Mouse (Mus musculus) embryonic facial prominence, embryonic 14.5 days (tissue): ENCODE results near the gene Echdc3. TPM values are rescaled to one million over a fixed set of nuclear protein-coding genes. Genes with fewer than 3 reads are reported as not detected.
A peak's percentile ranks its signal among the peaks of the same experiment; 100 is the strongest.

ENCODE experiments used
- ATAC-seq: fragments of 200-750 bp; cut with Nextera tagmentation; 2 replicates; pipeline ENCODE4 v1.8.0; 2017; ENCODE audit warnings: low read depth, moderate number of reproducible peaks, moderate TSS enrichment
- DNase-seq: peaks from one replicate; pipeline ENCODE4 v3.0.0-alpha.2; 2015; ENCODE audit warnings: low spot score
- H3K27ac ChIP-seq: fragments of 300-500 bp; sonication (generic); replicated peaks from 2 replicates; pipeline ENCODE4 v1.5.1; 2014; ENCODE audit warnings: low read depth, mild to moderate bottlenecking, low read length, moderate library complexity
- H3K27me3 ChIP-seq: fragments of 300-500 bp; sonication (generic); replicated peaks from 2 replicates; pipeline ENCODE4 v1.6.1; 2014; ENCODE audit warnings: low read length; ENCODE audit not compliant: control insufficient read depth, insufficient read depth
- H3K36me3 ChIP-seq: fragments of 300-500 bp; sonication (generic); 2 replicates; pipeline ENCODE4 v1.6.1; 2014; ENCODE audit warnings: low read length, mixed read lengths; ENCODE audit not compliant: control insufficient read depth, insufficient read depth
- H3K4me1 ChIP-seq: fragments of 300-500 bp; sonication (generic); 2 replicates; pipeline ENCODE4 v1.6.1; 2014; ENCODE audit warnings: antibody characterized with exemption, low read length; ENCODE audit not compliant: control insufficient read depth, insufficient read depth
- H3K4me2 ChIP-seq: fragments of 300-500 bp; sonication (generic); 2 replicates; pipeline ENCODE4 v1.6.1; 2014; ENCODE audit warnings: low read depth, mild to moderate bottlenecking, low read length, moderate library complexity, mixed read lengths
- H3K4me3 ChIP-seq: fragments of 300-500 bp; sonication (generic); 2 replicates; pipeline ENCODE4 v1.5.1; 2014; ENCODE audit warnings: low read depth, mild to moderate bottlenecking, low read length
- H3K9ac ChIP-seq: fragments of 300-500 bp; sonication (generic); 2 replicates; pipeline ENCODE4 v1.6.1; 2014; ENCODE audit warnings: low read depth, mild to moderate bottlenecking, low read length, moderate library complexity, mixed read lengths
- H3K9me3 ChIP-seq: fragments of 300-500 bp; sonication (generic); 2 replicates; pipeline ENCODE4 v1.6.1; 2016; ENCODE audit warnings: low read length; ENCODE audit not compliant: control insufficient read depth
- WGBS: fragments of 180-500 bp; shearing (Covaris S2); extraction: QIAGEN DNeasy Blood & Tissue Kit; methylation state at CpG from one replicate; pipeline ENCODE4 v1.1.7; 2014; 5-methylcytosine and 5-hydroxymethylcytosine counted together
- polyA plus RNA-seq: library from polyadenylated mRNA; unstranded; fragments of >200 nt; fragmentation: Nextera tagmentation; extraction: Ambion mirVana; gene quantifications from 2 replicates; pipeline ENCODE4 v1.2.1, GENCODE M21; 2014

Gene Echdc3
- polyA plus RNA-seq, 1 experiment from 2014 or later: 3.5 TPM

GRCm38 (mm10) chr2:6168560-6168959 lies 44.3 kb downstream of the Echdc3 start:
- Histone ChIP-seq H3K4me1 (peaks cover 11% of the 10 kb centered on the region), H3K9ac (no peak overlapping the region), H3K36me3 (no peaks in the 10 kb centered on the region), H3K4me3 (no peak overlapping the region), H3K9me3 (no peaks in the 10 kb centered on the region), H3K27ac (no peak overlapping the region), H3K27me3 (no peaks in the 10 kb centered on the region), H3K4me2 (no peak overlapping the region)
- WGBS: 66% methylated on average over 2 of the region's 2 CpGs
- ATAC-seq: no peak
- DNase-seq: no peak

DNA sequence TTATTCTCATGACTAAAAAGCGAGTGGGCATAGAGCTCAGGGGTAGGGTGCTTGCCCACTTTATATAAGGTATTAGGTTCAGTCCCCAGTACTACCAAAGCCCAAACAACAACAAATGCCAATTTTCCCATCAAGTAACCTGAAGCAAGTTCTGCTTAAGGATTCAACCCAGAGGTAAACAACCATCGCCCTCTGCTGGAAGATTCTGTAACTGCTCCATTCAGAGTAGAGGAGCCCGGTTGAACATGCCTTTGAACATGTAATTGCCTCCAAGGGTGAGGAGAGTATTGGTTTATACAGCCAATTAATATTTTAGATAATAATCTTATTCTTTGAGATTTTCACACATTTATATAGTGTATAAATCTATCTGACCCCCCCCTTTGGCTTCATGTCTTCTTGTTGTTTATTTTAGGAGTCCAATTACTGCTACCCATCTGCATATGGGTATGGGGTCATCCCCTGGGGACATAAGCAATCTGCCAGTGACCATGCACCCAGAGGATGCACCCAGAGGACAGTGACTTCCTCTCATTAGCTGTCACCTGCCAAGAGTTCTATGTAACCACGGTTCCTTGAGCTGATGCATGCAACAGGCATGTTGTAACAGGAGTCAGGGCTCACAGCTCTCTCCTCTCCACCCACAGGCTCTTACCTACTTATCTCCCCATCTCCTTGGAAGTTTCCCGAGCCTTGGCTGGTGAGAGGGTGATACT lies 44.8 kb downstream of the Echdc3 start:
- 30% methylated on average over 5 of the region's 5 CpGs for WGBS
- Histone ChIP-seq H3K27me3 (no peaks in the 10 kb centered on the region), H3K36me3 (no peaks in the 10 kb centered on the region), H3K9me3 (no peaks in the 10 kb centered on the region), H3K9ac (no peak overlapping the region), H3K4me2 (no peak overlapping the region), H3K4me1 (peaks cover 11% of the 10 kb centered on the region), H3K4me3 (no peak overlapping the region), H3K27ac (no peak overlapping the region)
- ATAC-seq (peak; percentile 51), DNase-seq (peak; percentile 86)

DNA sequence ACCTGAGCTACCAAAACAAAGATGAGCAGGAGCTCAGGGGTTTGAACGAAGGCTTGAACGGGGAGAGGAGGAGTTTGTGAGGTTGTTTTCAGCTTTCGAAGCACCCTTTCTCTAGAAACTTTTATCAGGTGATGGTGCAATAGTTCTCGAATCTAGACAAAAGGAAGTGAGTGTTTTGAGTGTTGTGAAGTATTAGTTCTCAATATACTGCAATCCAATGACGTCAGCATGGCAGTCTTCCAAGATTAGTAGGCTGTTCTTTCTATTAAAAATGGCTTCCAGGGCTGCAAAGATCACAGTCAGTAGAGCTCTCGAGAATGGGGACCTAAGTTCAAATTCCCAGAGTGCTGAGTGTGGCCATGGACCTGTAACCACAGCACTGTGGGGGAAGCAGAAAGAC lies 47.1 kb downstream of the Echdc3 start:
- H3K27ac ChIP-seq: no peak overlapping the region
- ATAC-seq: no peak

DNA sequence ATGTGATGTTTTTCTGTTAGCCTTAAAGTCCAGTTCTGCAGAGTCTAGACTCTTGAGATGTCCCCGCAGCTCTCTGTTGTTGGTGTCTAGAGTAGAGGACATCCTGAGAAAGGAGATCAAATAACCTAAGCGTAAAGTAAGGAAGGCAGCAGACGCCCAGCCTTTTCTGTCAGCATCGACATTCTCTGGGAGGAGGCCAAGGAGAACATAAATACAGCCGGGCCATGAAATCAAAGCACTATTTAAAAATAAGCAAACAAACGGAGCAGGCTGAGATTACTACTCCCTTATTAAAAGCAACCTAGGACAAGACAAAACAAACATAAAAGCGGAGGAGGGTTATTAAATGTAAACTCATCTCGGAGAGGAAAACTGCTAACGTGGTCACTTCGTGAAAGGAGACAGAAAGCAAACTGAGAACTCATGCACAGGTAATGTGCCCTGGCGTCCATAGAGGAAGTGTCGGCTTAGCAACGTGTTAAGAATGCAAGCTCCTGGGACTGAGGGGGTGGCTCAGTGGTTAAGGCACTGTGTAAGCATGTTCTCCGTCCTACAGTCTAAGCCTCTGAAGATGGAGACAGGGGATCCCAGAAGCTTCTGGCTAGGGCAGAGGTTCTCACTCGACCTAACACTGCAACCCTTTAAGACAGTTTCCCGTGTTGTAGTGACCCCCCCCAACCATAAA lies 48.1 kb downstream of the Echdc3 start:
- peak overlapping the region; percentile 8; the same call in 1 of the 2 replicates for H3K27ac ChIP-seq
- 45% methylated on average over 16 of the region's 16 CpGs for WGBS
- ATAC-seq (peak; percentile 42; the same call in 1 of the 2 replicates), DNase-seq (peak; percentile 73)
- no peak overlapping the region for H3K9ac ChIP-seq
- H3K36me3 ChIP-seq: no peaks in the 10 kb centered on the region
- peaks cover 26% of the 10 kb centered on the region for H3K4me1 ChIP-seq
- no peak overlapping the region for H3K4me3 ChIP-seq
- peak overlapping the region; percentile 19; the same call in 1 of the 2 replicates for H3K4me2 ChIP-seq
- H3K27me3 ChIP-seq: no peaks in the 10 kb centered on the region
- H3K9me3 ChIP-seq: no peaks in the 10 kb centered on the region

More for the DNA sequence above, 47.1 kb downstream of the Echdc3 start:
- Histone ChIP-seq H3K4me1 (peaks cover 21% of the 10 kb centered on the region), H3K9me3 (no peaks in the 10 kb centered on the region), H3K4me2 (no peak overlapping the region), H3K27me3 (no peaks in the 10 kb centered on the region), H3K4me3 (no peak overlapping the region), H3K9ac (no peak overlapping the region), H3K36me3 (no peaks in the 10 kb centered on the region)
- DNase-seq: peak; percentile 29
- 69% methylated on average over 6 of the region's 6 CpGs for WGBS

- no peaks in the 10 kb centered on the region for H3K9me3 ChIP-seq
- peak; percentile 72 for ATAC-seq
Observed at GRCm38 (mm10) chr2:6162366-6163040, 50.3 kb downstream of the Echdc3 start.

DNA sequence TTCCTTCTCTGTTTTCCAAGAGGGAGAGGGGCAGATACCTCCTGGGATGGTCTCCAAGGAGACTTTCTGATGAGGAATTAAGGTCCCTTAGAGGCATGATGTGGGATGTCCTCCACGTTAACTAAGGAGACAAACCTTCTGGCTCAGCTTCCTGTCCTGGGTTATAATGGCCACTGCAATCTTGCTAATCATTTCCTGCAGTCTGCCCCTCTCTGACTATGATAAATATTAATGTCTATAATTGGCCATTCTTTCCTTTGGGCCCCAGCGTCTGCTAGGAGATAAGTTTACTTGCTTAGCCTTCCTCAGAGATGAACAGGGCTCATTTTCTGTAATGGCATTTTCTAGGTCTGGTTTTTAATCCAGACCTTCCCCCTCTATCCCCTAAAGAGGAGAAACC lies 53.1 kb downstream of the Echdc3 start:
- 19% methylated on average over 2 of the region's 2 CpGs for WGBS
- Histone ChIP-seq H3K4me2 (no peak overlapping the region), H3K9me3 (no peaks in the 10 kb centered on the region), H3K36me3 (no peaks in the 10 kb centered on the region), H3K27ac (no peak overlapping the region), H3K27me3 (no peaks in the 10 kb centered on the region), H3K9ac (no peak overlapping the region), H3K4me1 (peaks cover 19% of the 10 kb centered on the region), H3K4me3 (no peak overlapping the region)
- no peak for DNase-seq
- no peak for ATAC-seq

More at GRCm38 (mm10) chr2:6162366-6163040, 50.3 kb downstream of the Echdc3 start:
- DNase-seq: peak; percentile 87
- Histone ChIP-seq H3K36me3 (no peaks in the 10 kb centered on the region), H3K4me1 (peaks cover 26% of the 10 kb centered on the region), H3K27me3 (no peaks in the 10 kb centered on the region), H3K9ac (no peak overlapping the region), H3K4me2 (no peak overlapping the region), H3K27ac (peak overlapping the region; percentile 19; the same call in 1 of the 2 replicates), H3K4me3 (no peak overlapping the region)
- 46% methylated on average over 6 of the region's 6 CpGs for WGBS

GRCm38 (mm10) chr2:6159219-6159618 lies 53.6 kb downstream of the Echdc3 start:
- no peak for DNase-seq
- H3K27ac ChIP-seq: no peak overlapping the region
- no peaks in the 10 kb centered on the region for H3K9me3 ChIP-seq
- H3K27me3 ChIP-seq: no peaks in the 10 kb centered on the region
- peaks cover 16% of the 10 kb centered on the region; the same call in 1 of the 2 replicates for H3K4me1 ChIP-seq
- no peak overlapping the region for H3K4me3 ChIP-seq
- 87% methylated on average over 9 of the region's 9 CpGs for WGBS
- ATAC-seq: no peak
- H3K4me2 ChIP-seq: no peak overlapping the region
- H3K9ac ChIP-seq: no peak overlapping the region
- H3K36me3 ChIP-seq: no peaks in the 10 kb centered on the region

GRCm38 (mm10) chr2:6157635-6158034 lies 55.2 kb downstream of the Echdc3 start:
- ATAC-seq (no peak), DNase-seq (no peak)
- WGBS: 81% methylated on average over 7 of the region's 7 CpGs
- H3K9ac ChIP-seq: no peak overlapping the region
- no peak overlapping the region for H3K27ac ChIP-seq
- no peak overlapping the region for H3K4me3 ChIP-seq
- peaks cover 12% of the 10 kb centered on the region; the same call in 1 of the 2 replicates for H3K4me1 ChIP-seq
- H3K9me3 ChIP-seq: no peaks in the 10 kb centered on the region
- H3K27me3 ChIP-seq: no peaks in the 10 kb centered on the region
- no peak overlapping the region for H3K4me2 ChIP-seq
- no peaks in the 10 kb centered on the region for H3K36me3 ChIP-seq
